Comparison of ENCODE assay signal across 9 mouse cellular contexts in genomic region chr4:115085522-115086095, GRCm38 (mm10). TPM values are rescaled to one million over a fixed set of nuclear protein-coding genes. Genes with fewer than 3 reads are reported as not detected.
A peak's percentile ranks its signal among the peaks of the same experiment; 100 is the strongest.
DNase-seq lines count a peak whose midpoint lies in the region; ATAC-seq and TF ChIP-seq lines count a peak whose summit lies in the region.
"Had no signal": no experiment of that assay in that cellular context is flagged by ENCODE, and none has a peak within 500 bp of the region (broad histone marks: within the 10 kb centered on the region; RNA-seq: fewer than 3 reads in every experiment).

No protein-coding gene starts in this region.

- no peaks in the 10 kb centered on the region for H3K9me3 ChIP-seq in embryonic facial prominence, embryonic 11.5 days (replicated peaks; ENCODE audit: control insufficient read depth, low read length)
- H3K9me3 ChIP-seq in hindbrain, embryonic 13.5 days: no peaks in the 10 kb centered on the region
- no peaks in the 10 kb centered on the region for H3K9me3 ChIP-seq in liver, embryonic 11.5 days (ENCODE audit: control insufficient read depth, low read length)
- H3K9me3 ChIP-seq in midbrain, postnatal 0 days (ENCODE audit: low read length): no peaks in the 10 kb centered on the region
- H3K9me3 ChIP-seq in stomach, postnatal 0 days (ENCODE audit: control insufficient read depth, low read length): no peaks in the 10 kb centered on the region

- no peak overlapping the region for H3K4me3 ChIP-seq in layer of hippocampus, adult 2 months
- no peak overlapping the region for H3K4me3 ChIP-seq in embryonic facial prominence, embryonic 11.5 days (ENCODE audit: low read depth, low read length)
- H3K4me3 ChIP-seq in hindbrain, embryonic 13.5 days: no peak overlapping the region
- no peak overlapping the region for H3K4me3 ChIP-seq in liver, embryonic 11.5 days (ENCODE audit: low read depth, low read length)
- H3K4me3 ChIP-seq in midbrain, postnatal 0 days (ENCODE audit: low read depth, low read length): no peak overlapping the region
- no peak overlapping the region for H3K4me3 ChIP-seq in stomach, postnatal 0 days (ENCODE audit: low read depth, low read length)
- H3K4me3 ChIP-seq: erythroblast, embryonic 14.5 days had no signal

- peak; percentile 89 for TF ChIP-seq CTCF in layer of hippocampus, adult 2 months (conservative IDR thresholded peaks at IDR 0.05)
- TF ChIP-seq CTCF in midbrain, postnatal 0 days (IDR thresholded peaks at IDR 0.05): peak; percentile 96
- TF ChIP-seq CTCF in stomach, postnatal 0 days (IDR thresholded peaks at IDR 0.05; ENCODE audit: low read depth): peak; percentile 98

- H3K27me3 ChIP-seq in embryonic facial prominence, embryonic 11.5 days (ENCODE audit: control insufficient read depth, insufficient read depth, low read length): peaks cover 3% of the 10 kb centered on the region; the same call in 1 of the 2 replicates
- peaks cover 72% of the 10 kb centered on the region for H3K27me3 ChIP-seq in hindbrain, embryonic 13.5 days
- peaks cover 4% of the 10 kb centered on the region for H3K27me3 ChIP-seq in liver, embryonic 11.5 days (replicated peaks; ENCODE audit: control insufficient read depth, insufficient read depth, low read length)
- no peaks in the 10 kb centered on the region; the same call in 1 of the 2 replicates for H3K27me3 ChIP-seq in midbrain, postnatal 0 days (ENCODE audit: insufficient read depth, low read length)
- H3K27me3 ChIP-seq in stomach, postnatal 0 days (ENCODE audit: control insufficient read depth, insufficient read depth, low read length): no peaks in the 10 kb centered on the region

- no peak overlapping the region for H3K27ac ChIP-seq in layer of hippocampus, adult 2 months
- no peak overlapping the region for H3K27ac ChIP-seq in embryonic facial prominence, embryonic 11.5 days (replicated peaks; ENCODE audit: low read depth, low read length)
- H3K27ac ChIP-seq in hindbrain, embryonic 13.5 days: no peak overlapping the region
- no peak overlapping the region for H3K27ac ChIP-seq in liver, embryonic 11.5 days (ENCODE audit: low read depth, low read length)
- H3K27ac ChIP-seq in midbrain, postnatal 0 days (ENCODE audit: low read depth, low read length): no peak overlapping the region
- no peak overlapping the region for H3K27ac ChIP-seq in stomach, postnatal 0 days (replicated peaks)

- WGBS in embryonic facial prominence, embryonic 11.5 days: 20% methylated on average over 6 of the region's 6 CpGs
- 24% methylated on average over 6 of the region's 6 CpGs for WGBS in hindbrain, embryonic 13.5 days
- 17% methylated on average over 6 of the region's 6 CpGs for WGBS in liver, embryonic 11.5 days
- WGBS in midbrain, postnatal 0 days: 20% methylated on average over 6 of the region's 6 CpGs
- 16% methylated on average over 6 of the region's 6 CpGs for WGBS in stomach, postnatal 0 days

- H3K9ac ChIP-seq in embryonic facial prominence, embryonic 11.5 days (replicated peaks; ENCODE audit: low read length): no peak overlapping the region
- H3K9ac ChIP-seq in hindbrain, embryonic 13.5 days: no peak overlapping the region
- H3K9ac ChIP-seq in liver, embryonic 11.5 days (ENCODE audit: low read depth, low read length): no peak overlapping the region; the same call in 1 of the 2 replicates
- H3K9ac ChIP-seq in midbrain, postnatal 0 days (replicated peaks; ENCODE audit: low read length, poor library complexity, severe bottlenecking): no peak overlapping the region
- no peak overlapping the region for H3K9ac ChIP-seq in stomach, postnatal 0 days (ENCODE audit: low read length)

- DNase-seq in layer of hippocampus, adult 2 months (ENCODE audit: low spot score in 2 of 2): peak; percentile 29 to 63
- DNase-seq in layer of hippocampus, adult 9-10 months (ENCODE audit: low spot score): no peak
- DNase-seq in adipocyte (ENCODE audit: low spot score): peak; percentile 62
- DNase-seq in embryonic facial prominence, embryonic 11.5 days (ENCODE audit: low spot score): peak; percentile 72
- DNase-seq in liver, embryonic 11.5 days (ENCODE audit: low spot score): peak; percentile 75
- peak; percentile 60 for DNase-seq in midbrain, postnatal 0 days (ENCODE audit: low spot score)
- DNase-seq in stomach, postnatal 0 days (ENCODE audit: low spot score): peak; percentile 58

- no peak for TF ChIP-seq EP300 in stomach, postnatal 0 days (optimal IDR thresholded peaks at IDR 0.05)

- H3K4me1 ChIP-seq in embryonic facial prominence, embryonic 11.5 days (ENCODE audit: control insufficient read depth, insufficient read depth, low read length): no peaks in the 10 kb centered on the region
- no peaks in the 10 kb centered on the region for H3K4me1 ChIP-seq in hindbrain, embryonic 13.5 days (replicated peaks)
- peaks cover 11% of the 10 kb centered on the region for H3K4me1 ChIP-seq in liver, embryonic 11.5 days (replicated peaks; ENCODE audit: control insufficient read depth, insufficient read depth, low read length)
- H3K4me1 ChIP-seq in midbrain, postnatal 0 days (ENCODE audit: insufficient read depth, low read length): no peaks in the 10 kb centered on the region
- H3K4me1 ChIP-seq in stomach, postnatal 0 days (replicated peaks; ENCODE audit: control insufficient read depth, insufficient read depth): no peaks in the 10 kb centered on the region

- ATAC-seq in embryonic facial prominence, embryonic 11.5 days (replicated peaks; ENCODE audit: insufficient number of reproducible peaks, low FRiP score, low TSS enrichment, low read depth): no peak
- peak; percentile 22; the same call in 1 of the 2 replicates for ATAC-seq in hindbrain, embryonic 13.5 days (ENCODE audit: low FRiP score)
- peak; percentile 38 for ATAC-seq in liver, embryonic 11.5 days (replicated peaks; ENCODE audit: low FRiP score)
- peak; percentile 36; the same call in 1 of the 2 replicates for ATAC-seq in midbrain, postnatal 0 days (ENCODE audit: low FRiP score)
- no peak for ATAC-seq in stomach, postnatal 0 days (ENCODE audit: low FRiP score, low TSS enrichment)

- H3K4me2 ChIP-seq in embryonic facial prominence, embryonic 11.5 days (ENCODE audit: low read depth, low read length): no peak overlapping the region
- H3K4me2 ChIP-seq in hindbrain, embryonic 13.5 days: no peak overlapping the region
- H3K4me2 ChIP-seq in liver, embryonic 11.5 days: no peak overlapping the region
- no peak overlapping the region for H3K4me2 ChIP-seq in midbrain, postnatal 0 days (ENCODE audit: low read depth, low read length, poor library complexity, severe bottlenecking)
- no peak overlapping the region for H3K4me2 ChIP-seq in stomach, postnatal 0 days (replicated peaks; ENCODE audit: low read depth)

- H3K36me3 ChIP-seq in embryonic facial prominence, embryonic 11.5 days (replicated peaks; ENCODE audit: control insufficient read depth, insufficient read depth, low read depth, low read length): no peaks in the 10 kb centered on the region
- no peaks in the 10 kb centered on the region for H3K36me3 ChIP-seq in hindbrain, embryonic 13.5 days
- no peaks in the 10 kb centered on the region for H3K36me3 ChIP-seq in liver, embryonic 11.5 days (ENCODE audit: control insufficient read depth, insufficient read depth, low read length)
- H3K36me3 ChIP-seq in midbrain, postnatal 0 days (ENCODE audit: insufficient read depth, low read length): no peaks in the 10 kb centered on the region
- H3K36me3 ChIP-seq in stomach, postnatal 0 days (ENCODE audit: control insufficient read depth, insufficient read depth, low read length): no peaks in the 10 kb centered on the region

RNA-seq across cellular contexts. Expression of gene Pdzk1ip1, which starts 2.9 kb away (rescaled TPM):
- under 1 TPM in 1 of 2 experiments, not detected in 1; 0.96 TPM for total RNA-seq in layer of hippocampus, adult 2 months (2021)
- 11.3 and 13.1 TPM in 2 replicates for polyA plus RNA-seq in embryonic facial prominence, embryonic 11.5 days (2014; fragmentation: Nextera tagmentation; extraction: Ambion mirVana)
- 5.5 and 10.3 TPM in 2 replicates for polyA plus RNA-seq in hindbrain, embryonic 13.5 days (2015; fragmentation: Nextera tagmentation; extraction: Ambion mirVana)
- 24.2 and 25.8 TPM in 2 replicates for polyA plus RNA-seq in liver, embryonic 11.5 days (2014; fragmentation: Nextera tagmentation; extraction: Ambion mirVana)
- 1.3 and 1.9 TPM in 2 replicates for total RNA-seq in midbrain, postnatal 0 days (2014; rRNA removed)
- 3.0 and 3.7 TPM in 2 replicates for polyA plus RNA-seq in midbrain, postnatal 0 days (2015; fragmentation: Nextera tagmentation; extraction: Ambion mirVana)
- 255 and 279 TPM in 2 replicates for polyA plus RNA-seq in stomach, postnatal 0 days (2015; fragmentation: Nextera tagmentation; extraction: Ambion mirVana)

RNA-seq across cellular contexts. Expression of gene Tal1, which starts 29.4 kb away (rescaled TPM):
- 1 to 10 TPM in 1 of 2 experiments, under 1 TPM in 1; 0.86 to 1.0 TPM for total RNA-seq in layer of hippocampus, adult 2 months (2021)
- 4.8 and 5.3 TPM in 2 replicates for polyA plus RNA-seq in embryonic facial prominence, embryonic 11.5 days (2014; fragmentation: Nextera tagmentation; extraction: Ambion mirVana)
- 3.8 and 6.7 TPM in 2 replicates for polyA plus RNA-seq in hindbrain, embryonic 13.5 days (2015; fragmentation: Nextera tagmentation; extraction: Ambion mirVana)
- polyA plus RNA-seq in liver, embryonic 11.5 days (2014; fragmentation: Nextera tagmentation; extraction: Ambion mirVana): 42.7 and 47.6 TPM in 2 replicates
- total RNA-seq in midbrain, postnatal 0 days (2014; rRNA removed): 64.8 and 73.5 TPM in 2 replicates
- polyA plus RNA-seq in midbrain, postnatal 0 days (2015; fragmentation: Nextera tagmentation; extraction: Ambion mirVana): 6.6 and 6.8 TPM in 2 replicates
- polyA plus RNA-seq in stomach, postnatal 0 days (2015; fragmentation: Nextera tagmentation; extraction: Ambion mirVana): 0.16 and 0.19 TPM in 2 replicates

RNA-seq across cellular contexts. Expression of gene Cyp4x1, which starts 48.5 kb away (rescaled TPM):
- total RNA-seq in layer of hippocampus, adult 2 months (2021): 1 to 10 TPM; 8.2 to 8.3 TPM
- polyA plus RNA-seq in embryonic facial prominence, embryonic 11.5 days (2014; fragmentation: Nextera tagmentation; extraction: Ambion mirVana): 0.42 and 0.50 TPM in 2 replicates
- 5.9 and 6.7 TPM in 2 replicates for polyA plus RNA-seq in hindbrain, embryonic 13.5 days (2015; fragmentation: Nextera tagmentation; extraction: Ambion mirVana)
- polyA plus RNA-seq in liver, embryonic 11.5 days (2014; fragmentation: Nextera tagmentation; extraction: Ambion mirVana): 0.29 and 0.30 TPM in 2 replicates
- 24.7 and 30.2 TPM in 2 replicates for total RNA-seq in midbrain, postnatal 0 days (2014; rRNA removed)
- 11.3 and 12.0 TPM in 2 replicates for polyA plus RNA-seq in midbrain, postnatal 0 days (2015; fragmentation: Nextera tagmentation; extraction: Ambion mirVana)
- 0.28 and 0.29 TPM in 2 replicates for polyA plus RNA-seq in stomach, postnatal 0 days (2015; fragmentation: Nextera tagmentation; extraction: Ambion mirVana)
- polyA plus RNA-seq: erythroblast, embryonic 14.5 days had no signal

Comparison
In these comparisons a context has a peak if more than half of its experiments do, and no peak if none do; other contexts are left out.
1. ATAC-seq: peak in hindbrain, embryonic 13.5 days (single experiment), liver, embryonic 11.5 days (single experiment) and midbrain, postnatal 0 days (single experiment); none in embryonic facial prominence, embryonic 11.5 days (single experiment) and stomach, postnatal 0 days (single experiment).
2. Peak in every context shown above with its lines, with median percentiles within 50 percentile points of each other: CTCF ChIP-seq.